Mouse (Mus musculus) forelimb bud, embryonic 11.5 days (tissue): ENCODE results near the gene Gtpbp1.
"Not testable (repeated sequence)": the region's sequence is repeated elsewhere in the genome, so short reads cannot be mapped to it uniquely, and the experiment has no call there.

Source experiments
- DNase-seq: peaks from one replicate; pipeline ENCODE4 v3.0.0-alpha.2; 2012; ENCODE audit warnings: low read depth, low spot score

Gtpbp1 gene

DNA sequence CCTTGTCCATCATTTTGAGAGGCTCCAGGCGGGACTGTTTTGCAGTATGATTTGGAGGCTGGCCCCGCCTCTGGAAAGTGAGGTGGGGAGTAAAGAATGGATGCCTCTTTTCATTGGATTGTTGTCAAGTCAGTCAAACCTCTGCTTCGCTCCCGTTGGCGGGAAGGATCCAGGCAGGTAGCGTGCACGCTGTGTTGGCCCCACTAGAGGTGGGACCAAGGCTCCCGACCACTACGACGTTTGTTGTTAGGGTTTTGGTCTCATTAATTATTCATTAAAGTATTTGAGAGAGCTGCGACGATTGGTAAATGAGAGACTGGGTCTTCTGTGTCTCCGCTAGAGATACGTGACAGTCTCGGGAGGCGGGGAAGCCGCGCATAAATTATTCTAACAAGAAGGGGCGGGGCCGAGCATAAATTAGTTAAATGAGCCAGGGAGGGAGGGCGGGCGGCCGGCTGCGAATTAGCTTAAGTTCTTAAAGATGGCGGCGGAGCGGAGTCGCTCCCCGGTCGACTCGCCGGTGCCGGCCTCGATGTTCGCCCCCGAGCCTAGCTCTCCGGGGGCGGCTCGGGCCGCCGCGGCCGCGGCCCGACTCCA lies at the start of gene Gtpbp1:
Gene Gtpbp1, plus strand, starts transcription at position 420 of the 597 bp plus-strand sequence.
- DNase-seq: peak; percentile 99

GRCm38 (mm10) chr15:79641135-79641817 lies 49.4 kb upstream of the Gtpbp1 start:
- DNase-seq: no peak

GRCm38 (mm10) chr15:79645483-79645882 lies 45.2 kb upstream of the Gtpbp1 start:
- no peak for DNase-seq

- no peak for DNase-seq
These were observed 42.5 kb upstream of the Gtpbp1 start for GRCm38 (mm10) chr15:79648130-79648529.

DNA sequence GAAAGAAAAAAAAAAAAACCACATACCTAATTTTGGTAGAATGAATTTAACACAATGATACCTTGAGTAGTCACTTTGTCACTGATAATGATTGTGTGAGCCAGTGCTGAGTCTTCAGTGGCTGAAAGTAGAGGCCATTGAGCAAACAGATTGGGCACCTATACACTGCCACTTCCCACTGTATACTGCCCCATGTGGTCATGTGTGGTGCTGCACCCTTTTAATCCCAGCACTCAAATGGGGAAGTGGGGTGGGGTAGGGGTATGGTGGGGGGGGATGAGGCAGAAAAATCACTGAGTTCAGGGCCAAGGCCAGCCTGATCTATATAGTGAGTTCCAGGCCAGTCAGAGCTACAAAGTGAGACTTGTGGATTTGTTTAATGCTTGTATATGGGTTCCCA lies 40.1 kb upstream of the Gtpbp1 start:
- peak; percentile 33 for DNase-seq

- DNase-seq: peak; percentile 17
These were observed 39.2 kb upstream of the Gtpbp1 start for GRCm38 (mm10) chr15:79651481-79651880.

DNA sequence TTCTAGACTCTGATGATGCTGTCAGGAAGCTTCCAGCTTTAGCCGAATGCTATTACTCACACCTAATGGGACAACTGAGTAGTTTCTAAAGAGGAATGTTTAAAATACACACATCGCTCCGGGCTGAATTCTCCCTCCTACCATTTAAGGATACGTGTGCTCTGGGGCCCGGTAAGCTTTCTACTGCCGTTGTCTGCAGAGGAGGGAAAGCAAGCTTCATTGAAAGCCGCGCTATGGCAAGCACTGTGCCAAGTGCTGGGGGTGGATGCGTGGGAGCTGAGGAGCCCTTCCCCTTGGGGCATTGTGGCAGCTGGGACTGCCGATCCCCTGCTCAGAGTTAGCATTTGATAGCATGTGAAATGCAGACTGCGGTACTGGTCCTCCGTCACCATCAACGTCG lies 34.2 kb upstream of the Gtpbp1 start:
- no peak for DNase-seq

- DNase-seq: peak; percentile 89
These were observed 32.7 kb upstream of the Gtpbp1 start for GRCm38 (mm10) chr15:79657837-79658530.

- peak; percentile 94 for DNase-seq
These were observed 31.9 kb upstream of the Gtpbp1 start, which contains the start of the genes Fam227a and Cby1 for GRCm38 (mm10) chr15:79658531-79659375. Fam227a (minus strand) TSS chr15:79658956. Cby1 (plus strand) TSS chr15:79659199.

- DNase-seq: peak; percentile 20
These were observed 28.8 kb upstream of the Gtpbp1 start for GRCm38 (mm10) chr15:79661852-79662251.

- no peak for DNase-seq
These were observed 26.0 kb upstream of the Gtpbp1 start for GRCm38 (mm10) chr15:79664666-79665065.

- no peak for DNase-seq
These were observed 21.4 kb upstream of the Gtpbp1 start for GRCm38 (mm10) chr15:79669195-79669594.

- DNase-seq: peak; percentile 83
These were observed 20.2 kb upstream of the Gtpbp1 start, which contains the start of gene Tomm22 for GRCm38 (mm10) chr15:79670249-79670971. Tomm22 (plus strand) TSS chr15:79670861.

DNA sequence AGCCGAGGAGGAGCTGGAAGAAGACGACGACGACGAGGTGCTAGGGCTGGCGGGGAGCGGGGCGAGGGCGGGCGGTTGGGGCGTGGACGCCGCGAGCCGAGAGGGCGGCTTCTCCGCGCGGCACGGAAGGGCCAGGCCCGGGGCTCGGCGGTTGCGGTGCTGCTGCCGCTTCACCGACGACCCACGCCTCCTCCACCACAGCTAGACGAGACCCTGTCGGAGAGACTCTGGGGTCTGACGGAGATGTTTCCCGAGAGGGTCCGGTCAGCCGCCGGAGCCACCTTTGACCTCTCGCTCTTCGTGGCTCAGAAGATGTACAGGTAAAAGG lies 19.7 kb upstream of the Gtpbp1 start:
- no peak for DNase-seq

- not testable (repeated sequence) for DNase-seq
These were observed 18.8 kb upstream of the Gtpbp1 start for GRCm38 (mm10) chr15:79671828-79672348.

GRCm38 (mm10) chr15:79677936-79678335 lies 12.7 kb upstream of the Gtpbp1 start:
- no peak for DNase-seq

DNA sequence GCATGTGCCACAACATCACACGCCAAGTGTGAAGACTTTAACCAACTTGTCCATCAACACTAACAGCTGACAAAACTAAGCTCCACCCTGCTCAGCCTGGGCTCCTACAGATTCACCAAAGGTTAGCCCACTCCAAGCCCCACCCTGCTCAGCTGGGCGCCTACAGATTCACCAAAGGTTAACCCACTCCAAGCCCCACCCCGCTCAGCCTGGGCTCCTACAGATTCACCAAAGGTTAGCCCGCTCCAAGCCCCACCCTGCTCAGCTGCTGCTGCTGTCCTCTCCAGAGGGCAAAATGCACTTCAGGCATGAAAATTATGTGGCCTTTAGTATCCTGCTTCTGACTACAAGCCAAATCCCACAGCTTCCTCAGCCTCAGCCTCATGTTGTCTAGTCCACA lies 8.7 kb upstream of the Gtpbp1 start:
- DNase-seq: no peak

DNA sequence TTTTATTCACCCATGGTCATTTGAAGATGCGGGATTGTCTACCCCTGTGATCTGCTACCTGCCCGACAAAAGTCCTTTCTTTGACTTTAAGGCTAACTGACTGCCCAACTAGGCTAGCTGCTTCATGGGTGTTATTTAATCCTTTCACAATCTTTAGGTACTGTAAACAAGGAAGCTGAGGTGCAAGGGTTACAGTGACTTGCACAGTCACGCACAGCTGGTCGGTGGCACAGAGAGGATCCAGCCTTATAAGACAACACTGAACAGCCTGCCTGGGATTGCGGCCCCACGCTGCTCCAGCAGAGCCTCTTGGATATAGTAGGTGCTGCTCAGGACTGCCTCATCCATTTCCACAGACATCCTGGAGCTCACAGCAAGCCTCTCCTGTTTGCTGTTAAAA lies 7.5 kb upstream of the Gtpbp1 start:
- no peak for DNase-seq

GRCm38 (mm10) chr15:79683707-79684465 lies 6.8 kb upstream of the Gtpbp1 start:
- no peak for DNase-seq

GRCm38 (mm10) chr15:79684616-79685015 lies 6.0 kb upstream of the Gtpbp1 start:
- DNase-seq: no peak
